In genomic region chr17:31020078-31020477, GRCm38 (mm10) we compare ENCODE assay signal across 18 mouse cellular contexts. TPM values are rescaled to one million over a fixed set of nuclear protein-coding genes. Genes with fewer than 3 reads are reported as not detected.
A peak's percentile ranks its signal among the peaks of the same experiment; 100 is the strongest.
DNase-seq lines count a peak whose midpoint lies in the region; ATAC-seq and TF ChIP-seq lines count a peak whose summit lies in the region.
"Had no signal": no experiment of that assay in that cellular context is flagged by ENCODE, and none has a peak within 500 bp of the region (broad histone marks: within the 10 kb centered on the region; RNA-seq: fewer than 3 reads in every experiment).

No protein-coding gene starts in this region.

- no peak for ATAC-seq in lung, embryonic 14.5 days (ENCODE audit: insufficient read depth)
- ATAC-seq: forebrain, embryonic 14.5 days; hindbrain, postnatal 0 days had no signal

- no peak overlapping the region for H3K27ac ChIP-seq in lung, embryonic 14.5 days (ENCODE audit: low read depth)
- 0 out of 2 replicates have a peak overlapping the region, but pooled peaks have one; percentile 10 for H3K27ac ChIP-seq in bone marrow macrophage, adult 2 months (ENCODE audit: insufficient read depth, low read depth, low read length)
- H3K27ac ChIP-seq: embryonic facial prominence, embryonic 15.5 days; forebrain, embryonic 10.5 days; gastrocnemius, adult 2 months; heart, embryonic 13.5 days; hindbrain, embryonic 13.5 days; hindbrain, postnatal 0 days had no signal

- no peak overlapping the region for H3K9ac ChIP-seq in lung, embryonic 14.5 days
- H3K9ac ChIP-seq: embryonic facial prominence, embryonic 15.5 days; heart, embryonic 13.5 days; hindbrain, embryonic 13.5 days had no signal

- TF ChIP-seq CTCF in lung, embryonic 14.5 days (IDR thresholded peaks at IDR 0.05; ENCODE audit: low read depth) = no peak
- no peak for TF ChIP-seq CTCF in bone marrow macrophage, adult 2 months (IDR thresholded peaks at IDR 0.05; ENCODE audit: low read depth, low read length)

- intact Hi-C loops in heart, postnatal 25 days (cut with DNase I) = no loop called here

- H3K9me3 ChIP-seq in lung, embryonic 14.5 days (ENCODE audit: low read depth, low read length) = no peaks in the 10 kb centered on the region
- H3K9me3 ChIP-seq: embryonic facial prominence, embryonic 15.5 days; forebrain, embryonic 10.5 days had no signal

- no peaks in the 10 kb centered on the region for H3K27me3 ChIP-seq in lung, embryonic 14.5 days (ENCODE audit: insufficient read depth, low read length)
- H3K27me3 ChIP-seq: embryonic facial prominence, embryonic 15.5 days; heart, embryonic 13.5 days had no signal

- peak; percentile 29 for DNase-seq in adrenal gland, postnatal 14 days
- no peak for DNase-seq in adrenal gland, adult 8-10 months
- DNase-seq in heart, postnatal 4 days = peak; percentile 32
- no peak for DNase-seq in heart, postnatal 25 days (ENCODE audit: low spot score)
- peak; percentile 55 for DNase-seq in lung, embryonic 14.5 days
- no peak for DNase-seq in lung, postnatal 14 days
- DNase-seq in gastrocnemius, adult 8-10 months (ENCODE audit: low spot score in 2 of 2) = no peak
- DNase-seq: gastrocnemius, postnatal 36 days; heart, adult 11 months had no signal

- no peak overlapping the region for H3K4me3 ChIP-seq in lung, embryonic 14.5 days (ENCODE audit: low read depth, low read length)
- H3K4me3 ChIP-seq in bone marrow macrophage, adult 2 months (ENCODE audit: insufficient read depth, low read length) = no peak overlapping the region
- H3K4me3 ChIP-seq: embryonic facial prominence, embryonic 15.5 days; erythroblast, embryonic 14.5 days; forebrain, embryonic 10.5 days; gastrocnemius, adult 2 months; heart, embryonic 13.5 days; hindbrain, embryonic 13.5 days had no signal

- no peaks in the 10 kb centered on the region for H3K4me1 ChIP-seq in lung, embryonic 14.5 days (ENCODE audit: insufficient read depth)
- H3K4me1 ChIP-seq in bone marrow macrophage, adult 2 months (ENCODE audit: control insufficient read depth, insufficient read depth, low read length) = peaks cover 33% of the 10 kb centered on the region
- H3K4me1 ChIP-seq: hindbrain, embryonic 13.5 days had no signal

- H3K4me2 ChIP-seq in lung, embryonic 14.5 days = no peak overlapping the region
- H3K4me2 ChIP-seq: embryonic facial prominence, embryonic 15.5 days; heart, embryonic 13.5 days; hindbrain, embryonic 13.5 days had no signal

- TF ChIP-seq POLR2A in bone marrow macrophage, adult 2 months (IDR thresholded peaks at IDR 0.05; ENCODE audit: borderline replicate concordance, low read depth, low read length) = no peak

- WGBS in lung, embryonic 14.5 days = 59% methylated on average over 2 of the region's 2 CpGs

- H3K36me3 ChIP-seq in lung, embryonic 14.5 days (ENCODE audit: insufficient read depth) = no peaks in the 10 kb centered on the region
- H3K36me3 ChIP-seq: embryonic facial prominence, embryonic 15.5 days; forebrain, embryonic 10.5 days; heart, embryonic 13.5 days; hindbrain, embryonic 13.5 days had no signal

RNA-seq across cellular contexts. Expression of gene Abcg1, which starts 37.4 kb away (rescaled TPM):
- total RNA-seq in adrenal gland, postnatal 14 days (2021) = 11.7 and 21.9 TPM in 2 replicates
- 10 to 100 TPM; 11.7 to 28.2 (median 16.2) TPM for total RNA-seq in adrenal gland, adult 8-10 months (2022)
- total RNA-seq in heart, postnatal 4 days (2021) = 1 to 10 TPM; 5.3 to 7.8 TPM
- 1 to 10 TPM; 3.8 to 6.0 TPM for total RNA-seq in heart, postnatal 25 days (2021)
- 8.4 and 9.6 TPM in 2 replicates for polyA plus RNA-seq in lung, embryonic 14.5 days (2014; fragmentation: Nextera tagmentation; extraction: Ambion mirVana)
- polyA plus RNA-seq in bone marrow macrophage, adult 2 months (2012; ENCODE audit: insufficient read depth, insufficient read length, missing spikeins) = 56.3 and 61.5 TPM in 2 replicates
- 1 to 10 TPM; 1.2 to 1.8 (median 1.5) TPM for total RNA-seq in gastrocnemius, adult 8-10 months (2022)

Comparison
In these comparisons a context has a peak if more than half of its experiments do, and no peak if none do; other contexts are left out.
1. DNase-seq: peak in adrenal gland, postnatal 14 days (single experiment), heart, postnatal 4 days (single experiment) and lung, embryonic 14.5 days (single experiment); none in adrenal gland, adult 8-10 months (single experiment), heart, postnatal 25 days (single experiment), lung, postnatal 14 days (single experiment) and gastrocnemius, adult 8-10 months (0 of 2).